Mouse (Mus musculus): ENCODE data around the gene Tmem9. TPM values are rescaled to one million over a fixed set of nuclear protein-coding genes. Genes with fewer than 3 reads are reported as not detected.
A peak's percentile ranks its signal among the peaks of the same experiment; 100 is the strongest.

The Tmem9 gene
- 10 to 100 TPM; 63.3 to 65.0 TPM for total RNA-seq (2021)

DNA sequence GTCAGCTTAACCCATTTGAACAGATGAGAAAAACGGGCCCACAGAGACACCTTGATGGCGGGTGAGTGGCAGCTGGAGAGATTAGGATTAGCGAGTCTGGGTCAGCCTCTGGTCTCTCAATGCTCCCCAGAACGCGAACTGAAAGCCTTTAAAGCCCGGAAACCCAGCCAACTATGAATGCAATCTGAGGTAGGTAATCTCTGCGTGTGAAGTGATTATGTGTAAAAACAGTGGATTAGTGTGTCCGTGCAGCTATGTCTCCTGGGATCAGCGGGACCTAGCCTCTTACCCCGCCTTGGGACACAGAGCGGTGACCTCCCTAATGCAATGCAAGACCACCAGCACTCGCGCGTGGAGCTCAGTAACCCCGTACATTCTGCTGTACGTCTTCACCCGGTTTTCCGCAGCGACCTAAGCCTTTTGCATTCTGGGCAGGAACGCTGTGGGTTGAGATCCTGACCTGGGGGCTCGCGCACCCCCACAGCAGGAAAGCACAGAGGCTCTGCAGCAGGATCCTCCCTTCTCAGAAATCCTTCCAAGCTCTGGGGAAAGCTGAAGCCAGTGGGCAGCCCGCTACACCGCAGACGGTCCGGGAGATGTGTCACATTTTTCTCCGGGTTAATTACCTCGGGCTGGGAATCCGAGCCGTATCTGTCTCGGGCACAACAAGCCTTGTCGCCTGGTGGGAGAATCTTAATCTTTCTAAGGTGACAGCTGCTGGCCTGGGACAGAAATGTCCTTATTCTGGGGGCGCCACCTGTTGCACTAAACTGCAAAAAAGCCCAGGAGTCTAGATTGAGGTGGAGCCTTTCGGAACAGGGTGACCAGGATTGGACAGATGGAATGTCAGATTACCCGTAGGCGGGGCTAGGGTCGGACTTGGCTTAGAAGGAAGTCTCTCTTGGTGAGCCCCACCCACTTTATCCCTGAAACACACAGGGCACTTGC lies at the start of gene Tmem9:
TSS of gene Tmem9 (plus strand) at position 940 of the 948 bp plus-strand sequence.
- DNase-seq (ENCODE audit: low spot score in 2 of 2) = peak; percentile 40 to 61
- intact Hi-C loops (cut with DNase I) = loop anchor here (5.0 kb wide), 1 partner anchor 50 kb away; no protein-coding TSS in a partner anchor

DNA sequence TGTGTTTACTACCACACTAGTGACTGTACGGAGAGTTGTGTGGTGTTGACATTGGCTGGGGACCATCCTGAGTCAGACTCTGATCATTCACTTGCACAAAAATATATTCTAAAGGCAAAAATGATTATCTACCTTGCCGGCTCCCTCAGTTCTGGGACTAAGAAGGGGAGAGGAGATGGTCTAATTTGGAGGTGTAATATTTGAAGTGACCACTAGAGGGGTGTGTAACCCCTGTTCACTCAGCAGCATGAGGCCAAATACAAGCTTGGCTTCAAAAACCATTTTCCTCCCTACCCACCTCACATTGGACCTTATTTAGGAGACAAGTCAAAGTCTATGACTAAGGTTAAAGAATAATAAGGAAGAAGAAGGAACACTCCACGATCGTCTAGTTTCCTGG lies 49.5 kb upstream of the Tmem9 start:
- intact Hi-C loops (cut with DNase I) = loop anchor here (5.0 to 10.0 kb wide), 2 partner anchors 49 to 246 kb away; partner anchors contain the start of genes Igfn1 and Tmem9
- peak; percentile 41 to 75 for DNase-seq (ENCODE audit: low spot score in 2 of 2)

DNA sequence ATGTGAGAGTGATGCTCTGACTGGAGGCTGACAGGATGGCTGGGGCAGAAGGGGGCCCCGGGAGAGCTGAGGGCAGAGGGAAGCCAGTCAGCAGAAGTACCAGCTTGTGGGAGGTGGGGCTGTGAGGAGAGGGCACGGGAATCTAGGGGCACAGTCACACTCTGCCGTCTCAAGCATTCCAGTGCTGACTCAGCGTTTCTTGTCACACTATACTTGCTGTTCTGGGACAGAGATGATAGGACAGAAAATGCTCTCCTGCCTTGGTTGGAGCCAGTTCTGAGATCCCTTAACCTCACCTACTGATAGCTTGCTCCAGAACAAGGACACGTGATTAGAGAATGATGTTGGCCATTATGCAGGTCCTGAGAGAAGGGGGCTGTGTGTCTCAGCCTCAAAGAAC lies 44.8 kb upstream of the Tmem9 start:
- intact Hi-C loops (cut with DNase I) = no loop called here
- DNase-seq (ENCODE audit: low spot score in 2 of 2) = no peak

DNA sequence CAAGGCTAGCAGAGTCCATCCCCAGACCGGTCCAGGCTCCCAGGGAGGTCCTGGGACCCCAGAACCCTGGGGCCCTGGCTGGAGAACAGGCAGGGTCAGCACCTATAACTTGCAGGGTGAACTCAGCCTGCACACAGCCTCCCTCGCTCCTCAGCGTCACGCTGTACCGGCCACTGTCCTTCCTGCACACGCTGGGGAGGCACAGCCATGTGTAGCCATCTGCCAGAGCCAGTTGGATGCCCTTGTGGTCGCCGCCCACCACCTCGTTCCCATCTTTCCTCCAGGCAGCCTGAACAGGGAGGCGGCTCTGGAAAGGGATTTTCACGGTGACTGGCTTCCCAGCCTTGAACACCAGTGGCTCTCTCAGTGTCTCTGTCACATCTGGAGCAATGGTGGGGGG lies 43.4 kb upstream of the Tmem9 start:
- intact Hi-C loops (cut with DNase I) = no loop called here
- peak in 1 of 2 experiments; percentile 54 for DNase-seq (ENCODE audit: low spot score in 2 of 2)

DNA sequence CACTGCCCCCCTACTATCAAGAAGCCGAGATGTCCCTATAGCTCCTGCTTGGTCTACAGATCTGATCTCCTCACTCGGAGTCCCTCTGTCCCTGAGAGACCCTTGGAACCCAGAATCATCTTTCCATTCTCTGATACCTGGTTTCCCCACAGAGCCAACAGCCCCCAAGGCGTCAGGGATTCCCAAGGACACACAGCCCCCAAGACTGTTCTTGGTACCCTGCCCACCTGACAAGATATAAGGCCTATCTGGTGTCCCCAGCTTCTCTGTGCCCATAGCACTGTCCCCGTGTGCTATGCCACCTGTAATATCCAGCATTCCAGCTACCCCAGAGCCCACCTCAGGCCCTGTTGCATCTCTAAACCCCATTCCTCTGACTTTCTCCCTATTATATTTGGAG lies 40.2 kb upstream of the Tmem9 start:
- no peak for DNase-seq (ENCODE audit: low spot score in 2 of 2)
- intact Hi-C loops (cut with DNase I) = no loop called here

DNA sequence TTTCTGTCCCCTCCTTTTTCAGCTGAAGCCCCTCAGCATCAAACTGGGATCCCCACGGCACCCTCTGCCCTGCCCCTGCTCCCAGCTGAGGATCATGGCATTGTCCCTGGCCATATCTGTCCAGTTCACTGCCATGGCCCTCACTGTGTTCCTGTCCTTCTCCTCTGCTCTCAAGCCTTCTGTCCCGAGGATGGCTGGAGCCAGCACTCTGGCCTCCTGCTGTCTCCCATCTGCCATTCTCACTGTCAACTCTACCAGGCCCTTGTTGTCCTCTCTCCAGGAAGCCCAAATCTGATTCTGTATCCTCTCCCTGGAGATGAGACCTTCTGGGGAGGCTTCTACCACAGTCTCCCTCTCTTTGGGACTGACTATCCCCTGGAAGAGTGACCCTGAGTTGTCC lies 37.5 kb upstream of the Tmem9 start:
- intact Hi-C loops (cut with DNase I) = no loop called here

DNA sequence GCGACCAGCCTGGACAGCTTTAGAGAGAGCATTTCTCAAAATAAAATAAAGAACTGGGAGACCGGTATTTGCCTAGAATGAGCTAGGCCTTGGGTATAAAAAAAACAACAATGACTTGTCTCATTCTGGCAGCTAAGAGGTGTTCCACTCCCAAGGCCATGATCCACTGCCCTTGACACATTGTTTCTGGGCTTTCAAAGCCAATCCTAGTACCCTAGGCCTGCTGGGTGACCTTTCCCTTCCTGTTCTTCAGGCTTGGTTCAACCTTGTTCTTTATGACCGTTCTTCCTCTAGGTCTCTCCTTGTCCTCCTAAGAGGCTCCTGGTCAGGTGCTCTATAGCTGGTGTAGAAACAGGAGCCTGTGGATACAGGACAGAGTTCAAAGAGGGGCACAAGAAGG lies 35.4 kb upstream of the Tmem9 start:
- intact Hi-C loops (cut with DNase I) = no loop called here
- no peak for DNase-seq (ENCODE audit: low spot score in 2 of 2)

More for the DNA sequence above, 37.5 kb upstream of the Tmem9 start:
- DNase-seq (ENCODE audit: low spot score in 2 of 2) = no peak

DNA sequence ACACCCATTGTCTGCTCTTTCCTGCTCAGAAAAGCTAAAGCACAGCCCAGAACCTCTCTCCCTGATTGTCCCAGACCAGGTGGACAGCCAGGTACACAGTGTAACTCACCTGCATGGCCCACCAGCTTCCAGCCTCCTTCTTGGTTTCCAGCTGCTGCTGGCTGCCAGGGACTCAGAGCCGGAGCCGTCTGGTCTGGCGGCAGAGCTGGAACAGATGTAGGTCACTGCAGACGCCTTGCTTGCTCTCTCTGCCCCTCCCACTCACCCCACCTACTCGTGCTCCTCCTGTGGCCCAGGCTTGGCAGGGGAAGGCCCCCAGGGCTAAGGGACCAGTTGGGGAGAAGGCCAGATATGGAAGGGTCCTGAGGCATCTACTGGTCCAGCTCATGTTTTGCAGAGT lies 23.8 kb upstream of the Tmem9 start:
- intact Hi-C loops (cut with DNase I) = no loop called here
- DNase-seq (ENCODE audit: low spot score in 2 of 2) = no peak

DNA sequence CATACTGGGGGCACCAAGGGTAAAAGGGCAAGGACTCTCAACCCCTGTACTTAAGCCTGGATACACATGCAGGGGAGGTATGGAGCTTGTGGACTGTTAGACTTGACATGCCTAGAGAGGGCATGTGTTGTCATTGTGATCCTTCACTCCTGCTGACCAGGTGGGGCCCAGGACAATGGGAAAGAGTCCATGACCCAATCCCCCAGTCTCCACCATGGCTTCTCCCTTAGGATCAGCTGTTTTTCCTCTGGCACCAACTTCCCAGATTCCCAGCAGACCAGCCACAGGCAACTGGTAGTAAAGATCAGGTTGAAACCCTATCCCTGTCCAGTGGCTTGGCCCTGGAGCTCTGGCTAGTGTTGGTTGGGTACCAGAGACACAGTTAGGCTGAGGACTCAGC lies 18.1 kb upstream of the Tmem9 start:
- no peak for DNase-seq (ENCODE audit: low spot score in 2 of 2)
- intact Hi-C loops (cut with DNase I) = no loop called here

DNA sequence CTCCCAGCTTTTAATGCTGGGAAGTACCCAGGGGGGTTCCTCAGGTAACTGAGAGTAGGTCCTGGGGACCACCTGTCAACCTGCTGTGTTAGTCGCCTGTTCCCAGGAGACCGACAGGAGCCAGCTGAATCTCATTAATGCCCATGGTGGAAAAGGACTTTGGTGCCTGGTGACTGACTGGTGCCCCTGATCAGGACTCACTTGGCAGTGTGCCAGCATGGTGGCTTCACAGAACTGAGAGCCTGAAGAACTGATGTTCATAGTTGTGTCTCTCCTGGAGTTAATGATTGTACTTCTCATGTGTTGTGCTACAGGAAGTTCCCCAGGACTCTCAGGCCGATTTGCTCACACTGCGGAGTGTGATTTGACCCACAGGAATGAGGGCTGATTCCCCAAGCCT lies 14.5 kb upstream of the Tmem9 start:
- intact Hi-C loops (cut with DNase I) = no loop called here
- DNase-seq (ENCODE audit: low spot score in 2 of 2) = no peak

DNA sequence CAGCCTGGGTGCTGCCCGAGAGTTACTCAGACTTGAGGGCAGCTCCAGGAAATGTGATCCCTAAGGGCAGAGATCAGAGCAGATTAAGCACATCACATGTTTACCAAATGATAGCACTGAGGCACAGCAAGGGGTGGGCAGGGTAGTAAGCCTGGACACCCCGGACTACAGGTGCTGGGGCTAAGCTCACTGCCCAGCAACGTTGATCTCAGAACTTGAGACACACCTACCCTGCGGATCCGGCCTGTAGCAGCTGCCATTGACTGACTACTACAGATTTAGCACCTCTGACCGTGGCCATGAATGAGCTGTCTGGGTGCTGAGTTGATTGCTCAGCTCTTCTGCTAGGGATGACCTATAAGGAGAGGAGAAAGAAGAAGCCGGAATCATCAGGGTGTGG lies 10.4 kb upstream of the Tmem9 start:
- DNase-seq (ENCODE audit: low spot score in 2 of 2) = no peak
- intact Hi-C loops (cut with DNase I) = no loop called here

DNA sequence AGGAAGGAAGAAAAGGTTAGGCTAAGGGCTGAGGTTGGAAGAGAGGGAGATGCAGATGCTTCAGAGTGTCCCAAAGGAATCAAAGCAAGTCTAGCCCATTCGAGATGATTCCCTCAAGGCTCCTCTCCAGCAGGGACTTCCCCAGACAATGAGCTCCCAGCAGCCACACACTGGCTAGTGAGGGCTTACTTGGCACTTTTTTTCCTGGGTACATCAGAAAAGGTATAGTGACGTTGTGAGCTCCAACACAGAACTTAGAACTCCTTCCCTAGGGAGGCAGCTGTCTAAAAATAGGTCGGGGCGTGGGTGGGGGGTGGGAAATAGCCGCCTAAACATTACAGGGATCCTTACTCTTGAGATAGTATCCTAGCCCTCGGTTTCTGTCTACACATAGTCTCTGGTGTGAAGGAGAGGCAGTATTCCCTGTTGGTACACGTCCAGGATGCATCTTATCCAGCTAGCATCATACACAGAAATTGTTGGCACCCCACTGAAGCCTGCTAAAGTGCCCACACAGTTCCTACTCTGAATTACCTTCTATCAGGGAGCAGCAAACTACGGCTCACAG lies 8.1 kb upstream of the Tmem9 start:
- peak in 1 of 2 experiments; percentile 48 for DNase-seq (ENCODE audit: low spot score in 2 of 2)

DNA sequence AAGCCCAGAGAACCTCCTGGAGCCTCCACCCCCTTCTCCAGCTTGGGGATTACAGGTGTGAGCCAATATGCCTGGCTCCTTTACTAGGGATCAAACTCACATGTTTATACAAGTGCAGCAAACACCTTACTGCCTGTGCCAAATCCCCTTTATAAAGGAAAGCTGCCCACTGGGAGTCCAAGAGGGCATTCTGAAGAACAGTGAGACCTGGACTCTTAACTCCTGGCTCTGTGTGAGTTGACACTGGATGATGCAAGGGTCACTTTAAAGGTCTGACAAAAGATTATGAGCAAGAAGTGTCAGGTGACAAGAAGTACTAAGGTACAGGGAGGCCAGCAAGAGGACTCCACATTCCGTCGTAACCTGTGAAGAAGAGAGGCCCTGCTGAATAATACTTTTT lies 6.5 kb upstream of the Tmem9 start:
- no peak for DNase-seq (ENCODE audit: low spot score in 2 of 2)
- intact Hi-C loops (cut with DNase I) = no loop called here

More for the DNA sequence above, 8.1 kb upstream of the Tmem9 start:
- intact Hi-C loops (cut with DNase I) = no loop called here

DNA sequence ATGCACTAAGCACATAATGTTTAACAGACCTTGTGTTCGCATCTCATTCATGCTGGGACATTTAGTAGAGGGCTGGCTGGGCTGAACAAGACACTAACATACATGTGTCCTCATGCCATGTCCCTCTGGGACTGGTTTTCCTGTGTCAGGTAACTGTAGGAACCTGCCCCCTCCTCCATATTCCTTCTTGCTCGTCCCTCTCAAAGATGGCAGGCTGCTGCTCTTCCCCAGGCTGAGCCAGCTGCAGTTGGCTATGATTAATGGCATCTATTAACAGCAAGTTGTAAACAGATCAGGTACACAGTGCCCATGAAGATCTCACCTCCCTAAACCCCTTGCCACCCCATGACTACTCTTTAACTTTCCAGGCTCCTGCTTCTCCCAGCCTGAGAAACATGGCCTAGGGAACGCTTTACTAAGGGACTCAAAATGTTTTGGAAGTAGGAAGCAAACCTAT lies 1.6 kb upstream of the Tmem9 start, which contains the start of gene Igfn1:
TSS of gene Igfn1 (minus strand) at position 51 of the 457 bp plus-strand sequence.
- intact Hi-C loops (cut with DNase I) = loop anchor here (5.0 kb wide), 1 partner anchor 49 kb away; no protein-coding TSS in a partner anchor

DNA sequence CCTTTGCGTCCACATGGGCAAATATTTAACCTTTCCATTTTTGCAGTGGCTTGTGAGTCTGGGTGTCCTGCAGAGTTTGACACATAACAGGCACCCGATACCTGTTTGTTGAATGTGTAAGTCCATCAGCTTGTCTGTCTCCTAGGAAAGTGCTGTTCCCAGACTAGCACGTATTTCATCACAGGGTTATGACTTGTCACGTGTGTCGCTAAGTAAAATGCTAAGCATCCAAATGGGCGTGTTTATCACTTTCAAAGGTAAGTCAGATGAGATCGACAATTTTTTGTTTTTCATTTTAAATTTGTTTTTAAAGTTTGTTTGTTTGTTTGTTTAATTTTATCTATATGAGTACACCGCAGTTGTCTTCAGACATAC lies 196 bp downstream of the Tmem9 start:
- intact Hi-C loops (cut with DNase I) = loop anchor here (5.0 kb wide), 1 partner anchor 51 kb away; no protein-coding TSS in a partner anchor
- no peak for DNase-seq (ENCODE audit: low spot score in 2 of 2)

More for the DNA sequence above, 1.6 kb upstream of the Tmem9 start, which contains the start of gene Igfn1:
- no peak for DNase-seq (ENCODE audit: low spot score in 2 of 2)

DNA sequence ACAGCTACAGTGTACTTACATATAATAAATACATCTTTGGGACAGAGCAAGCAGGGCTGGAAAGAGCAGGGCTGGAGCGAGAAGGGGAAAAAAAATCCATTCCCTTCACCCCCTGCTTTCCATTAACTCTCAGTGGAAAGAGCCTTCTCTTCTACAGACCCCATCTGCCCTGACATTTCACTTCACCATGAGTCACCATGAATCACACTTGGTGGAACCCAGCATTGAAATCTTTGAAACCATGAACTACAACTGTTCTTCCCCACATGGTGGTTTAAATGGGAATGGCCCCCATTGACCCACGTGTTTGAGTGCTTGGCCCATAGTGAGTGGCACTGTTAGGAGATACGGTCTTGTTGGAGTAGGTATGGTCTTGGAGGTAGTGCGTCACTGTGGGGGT lies 2.3 kb downstream of the Tmem9 start:
- DNase-seq (ENCODE audit: low spot score in 2 of 2) = no peak
- intact Hi-C loops (cut with DNase I) = no loop called here

DNA sequence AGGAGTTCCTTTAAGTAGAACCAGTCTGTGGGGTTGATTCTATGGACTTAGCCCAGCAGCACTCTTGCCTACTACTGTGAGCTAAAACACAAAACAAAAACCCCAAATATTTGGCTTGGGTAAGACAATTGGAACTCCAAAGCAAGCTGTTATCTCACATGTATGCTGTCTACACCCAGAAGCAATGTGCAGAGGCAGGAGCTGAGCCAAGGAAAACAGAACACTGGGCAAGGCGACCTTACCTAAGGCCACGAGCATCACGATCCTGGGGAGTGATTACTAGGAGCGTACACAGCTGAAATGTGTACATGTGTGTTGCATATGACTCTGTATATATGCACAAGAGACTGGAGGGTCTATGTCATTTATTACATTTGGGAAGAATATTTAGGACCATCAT lies 5.6 kb downstream of the Tmem9 start:
- intact Hi-C loops (cut with DNase I) = no loop called here
- no peak for DNase-seq (ENCODE audit: low spot score in 2 of 2)

DNA sequence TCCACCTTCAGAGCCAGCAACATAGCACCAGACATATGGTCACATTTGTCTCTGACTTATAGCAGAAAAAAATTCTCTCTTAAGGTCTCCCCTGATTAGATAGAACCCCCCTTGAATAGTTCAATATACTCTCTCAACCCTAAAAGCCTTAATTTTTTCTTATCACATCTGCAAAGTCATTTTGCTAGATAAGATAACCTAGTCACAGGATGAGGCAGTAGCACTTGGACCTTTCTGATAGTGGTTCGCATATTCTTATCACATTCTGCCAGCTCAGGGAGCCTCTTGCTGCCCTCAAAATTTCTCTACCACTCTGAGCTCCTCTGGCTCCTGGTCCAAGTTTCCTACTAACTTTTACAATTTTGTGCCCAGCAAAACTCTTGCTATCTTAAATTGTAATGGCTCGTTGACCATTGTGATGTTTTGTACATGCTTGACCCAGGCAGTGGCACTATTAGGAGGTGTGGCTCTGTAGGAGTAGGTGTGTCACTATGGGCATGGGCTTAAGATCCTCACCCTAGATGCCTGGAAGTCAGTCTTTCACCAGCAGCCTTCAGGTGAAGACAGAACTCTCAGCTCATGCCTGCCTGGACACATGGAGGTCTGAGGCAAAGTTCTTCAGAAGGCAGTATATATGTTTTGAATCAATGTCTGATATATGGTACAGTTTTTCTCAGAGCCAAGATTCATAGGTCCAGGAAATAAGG lies 7.0 kb downstream of the Tmem9 start:
- DNase-seq (ENCODE audit: low spot score in 2 of 2) = no peak
- intact Hi-C loops (cut with DNase I) = no loop called here

DNA sequence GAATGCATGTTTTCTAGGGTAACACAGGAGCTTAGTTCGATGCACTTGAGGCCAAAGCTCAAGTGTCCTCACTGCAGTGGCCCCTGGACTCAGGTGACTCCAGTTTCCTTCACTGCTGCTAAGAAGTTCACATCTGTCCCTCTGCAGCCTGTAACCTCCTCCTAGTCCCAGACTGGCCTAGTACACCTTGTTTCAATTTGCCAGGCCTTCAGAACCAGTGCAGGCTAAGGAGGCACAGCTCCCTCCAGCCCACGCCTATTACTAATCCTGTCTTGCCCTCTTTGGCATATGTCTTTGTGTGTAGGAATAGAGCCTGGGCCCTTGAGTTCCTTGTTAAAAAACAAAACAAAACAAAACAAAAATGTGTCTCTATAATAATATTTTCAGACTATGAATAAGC lies 9.4 kb downstream of the Tmem9 start:
- intact Hi-C loops (cut with DNase I) = no loop called here

DNA sequence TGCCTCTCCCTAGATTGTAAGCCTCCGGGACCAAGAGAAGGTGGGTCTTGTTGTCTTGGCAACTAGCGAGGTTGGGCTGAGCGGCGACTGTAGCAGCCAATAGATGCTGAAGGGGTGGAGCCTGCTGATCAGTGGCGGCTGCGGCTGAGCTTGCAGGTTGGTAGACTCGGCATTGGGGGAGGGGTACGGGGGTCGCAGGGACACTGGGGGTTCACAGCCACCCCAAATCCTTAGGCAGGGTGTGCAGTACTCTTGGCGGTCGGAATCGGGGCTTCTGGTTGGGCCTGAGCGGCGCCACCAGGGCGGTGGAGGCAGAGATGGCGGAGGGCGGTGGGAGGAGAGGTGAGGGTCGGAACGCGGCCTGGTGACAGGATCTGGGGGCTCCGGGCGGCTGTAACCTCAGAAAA lies 10.0 kb downstream of the Tmem9 start:
- peak; percentile 94 to 98 for DNase-seq (ENCODE audit: low spot score in 2 of 2)
- intact Hi-C loops (cut with DNase I) = no loop called here

More for the DNA sequence above, 9.4 kb downstream of the Tmem9 start:
- no peak for DNase-seq (ENCODE audit: low spot score in 2 of 2)
